Mouse (Mus musculus): ENCODE measurements around the gene Zbtb8a.

Zbtb8a gene

GRCm38 (mm10) chr4:129334677-129335215 is 43.2 kb downstream of the Zbtb8a start:
- DNase-seq (ENCODE audit: low spot score), result no peak

GRCm38 (mm10) chr4:129332846-129333245 is 45.1 kb downstream of the Zbtb8a start:
- DNase-seq (ENCODE audit: low spot score), result no peak

- DNase-seq (ENCODE audit: low spot score), result no peak
Measured at GRCm38 (mm10) chr4:129326191-129326590, 51.7 kb downstream of the Zbtb8a start.

DNA sequence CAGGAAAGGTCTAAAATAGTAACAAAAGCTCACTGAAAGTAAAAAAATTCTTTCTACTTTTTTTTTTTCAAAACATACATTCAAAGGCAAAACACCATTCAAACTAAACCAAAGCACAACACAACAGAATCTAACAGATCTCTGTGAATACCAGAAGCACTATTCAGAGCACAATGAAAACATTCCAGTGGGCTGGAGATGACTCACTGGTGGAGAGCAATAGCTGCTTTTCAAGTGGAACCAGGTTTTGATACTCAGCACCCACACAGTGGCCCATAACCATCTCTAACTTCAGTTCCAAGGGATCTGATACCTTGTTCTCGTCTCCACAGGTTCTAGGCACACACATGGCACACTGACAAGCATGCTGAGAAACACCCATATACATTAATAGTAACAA is 53.2 kb downstream of the Zbtb8a start:
- DNase-seq (ENCODE audit: low spot score), result no peak

DNA sequence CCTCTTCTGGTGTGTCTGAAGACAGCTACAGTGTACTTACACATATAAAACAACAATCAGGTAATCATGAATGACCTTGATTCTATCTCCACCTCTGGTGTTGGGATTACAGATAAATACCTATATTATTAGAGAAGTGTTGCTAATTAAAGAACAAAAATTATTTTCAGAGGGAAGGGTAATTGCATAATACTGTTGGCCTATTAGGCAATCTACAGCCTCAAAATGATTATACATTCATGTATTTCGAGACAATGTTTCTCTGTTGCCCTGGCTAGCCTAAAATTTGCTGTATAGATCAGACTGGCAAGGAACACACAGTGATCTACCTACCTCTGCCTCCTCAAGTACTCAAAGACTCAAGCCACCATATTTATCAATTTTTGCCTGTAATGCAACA is 54.4 kb downstream of the Zbtb8a start:
- no peak for DNase-seq (ENCODE audit: low spot score)

DNA sequence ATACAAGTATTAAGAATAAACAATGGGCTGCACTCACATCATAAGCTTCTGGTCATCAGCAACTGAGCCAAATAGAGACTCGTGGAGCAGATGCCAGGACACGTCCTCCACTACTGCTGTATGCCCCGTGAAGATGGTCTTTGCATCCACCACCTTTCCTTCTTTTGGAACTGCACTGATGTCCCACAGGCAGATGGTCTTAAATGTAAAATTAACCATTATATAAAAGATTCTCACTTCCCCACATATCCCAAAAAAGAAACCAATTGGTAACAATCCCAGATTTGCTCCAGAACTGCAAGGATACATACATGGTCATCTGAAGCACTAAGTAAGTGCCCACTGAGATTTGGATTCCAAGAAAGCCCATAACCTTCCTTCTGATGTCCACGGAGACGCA is 55.9 kb downstream of the Zbtb8a start:
- DNase-seq (ENCODE audit: low spot score), result no peak

DNA sequence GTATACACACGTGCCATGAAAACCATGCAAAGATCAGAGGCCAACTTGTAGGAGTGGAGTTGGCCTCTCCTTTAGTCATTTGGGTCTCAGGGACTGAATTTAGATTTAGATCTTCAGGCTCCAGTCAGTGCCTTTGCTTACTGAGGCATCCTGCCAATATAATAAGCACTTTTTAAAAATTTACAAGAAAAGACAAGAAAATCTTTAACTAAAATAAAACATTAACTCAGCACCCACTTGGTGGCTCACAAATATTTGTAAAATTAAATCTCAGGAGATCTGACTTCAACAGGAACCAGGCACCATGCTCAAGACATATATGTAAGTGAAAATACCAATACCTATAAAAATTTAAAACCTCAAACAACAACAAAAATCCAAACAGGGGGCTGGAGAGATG is 57.0 kb downstream of the Zbtb8a start:
- DNase-seq (ENCODE audit: low spot score), result no peak

GRCm38 (mm10) chr4:129313886-129314285 is 64.0 kb downstream of the Zbtb8a start:
- DNase-seq (ENCODE audit: low spot score), result no peak

DNA sequence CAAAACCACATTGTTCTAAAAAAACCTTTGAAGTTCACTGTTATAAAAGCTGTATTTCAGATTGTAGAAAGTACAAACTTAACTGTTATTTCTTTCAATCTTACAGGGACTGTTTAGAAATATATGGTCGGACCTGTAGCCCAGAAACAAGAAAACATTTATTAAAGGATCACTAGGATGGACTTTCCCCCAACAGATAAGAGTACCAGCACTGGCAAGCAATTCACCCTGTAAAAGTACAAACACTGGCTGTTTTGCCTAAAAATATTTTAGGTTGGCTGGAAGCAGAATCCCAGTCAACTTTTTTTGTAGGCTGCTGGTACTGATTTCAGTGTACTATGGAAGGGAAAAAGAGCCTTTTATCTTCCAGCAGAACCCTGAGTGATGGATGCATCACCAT is 70.0 kb downstream of the Zbtb8a start:
- DNase-seq (ENCODE audit: low spot score), result no peak

- DNase-seq (ENCODE audit: low spot score), result no peak
Measured at GRCm38 (mm10) chr4:129304306-129304705, 73.6 kb downstream of the Zbtb8a start.

GRCm38 (mm10) chr4:129303816-129304215 is 74.1 kb downstream of the Zbtb8a start:
- no peak for DNase-seq (ENCODE audit: low spot score)

Data from layer of hippocampus, adult 11-12 months (tissue).